Mouse (Mus musculus): Measurements from ENCODE around the gene Tsnax. TPM values are rescaled to one million over a fixed set of nuclear protein-coding genes. Genes with fewer than 3 reads are reported as not detected.

The Tsnax gene
- total RNA-seq (2021) = 10 to 100 TPM; 88.3 to 90.9 TPM
- long read RNA-seq, transcript Tsnax-202 (5 exons, 2,169 nt) = minor isoform, 5 of 159 reads
- long read RNA-seq, transcript Tsnax-201 (6 exons, 2,391 nt) = major isoform, 134 of 159 reads
- long read RNA-seq, partial matches to known transcripts = 15 of 159 reads
- long read RNA-seq, other reads (novel, unspliced or antisense) = 5 of 159 reads

DNA sequence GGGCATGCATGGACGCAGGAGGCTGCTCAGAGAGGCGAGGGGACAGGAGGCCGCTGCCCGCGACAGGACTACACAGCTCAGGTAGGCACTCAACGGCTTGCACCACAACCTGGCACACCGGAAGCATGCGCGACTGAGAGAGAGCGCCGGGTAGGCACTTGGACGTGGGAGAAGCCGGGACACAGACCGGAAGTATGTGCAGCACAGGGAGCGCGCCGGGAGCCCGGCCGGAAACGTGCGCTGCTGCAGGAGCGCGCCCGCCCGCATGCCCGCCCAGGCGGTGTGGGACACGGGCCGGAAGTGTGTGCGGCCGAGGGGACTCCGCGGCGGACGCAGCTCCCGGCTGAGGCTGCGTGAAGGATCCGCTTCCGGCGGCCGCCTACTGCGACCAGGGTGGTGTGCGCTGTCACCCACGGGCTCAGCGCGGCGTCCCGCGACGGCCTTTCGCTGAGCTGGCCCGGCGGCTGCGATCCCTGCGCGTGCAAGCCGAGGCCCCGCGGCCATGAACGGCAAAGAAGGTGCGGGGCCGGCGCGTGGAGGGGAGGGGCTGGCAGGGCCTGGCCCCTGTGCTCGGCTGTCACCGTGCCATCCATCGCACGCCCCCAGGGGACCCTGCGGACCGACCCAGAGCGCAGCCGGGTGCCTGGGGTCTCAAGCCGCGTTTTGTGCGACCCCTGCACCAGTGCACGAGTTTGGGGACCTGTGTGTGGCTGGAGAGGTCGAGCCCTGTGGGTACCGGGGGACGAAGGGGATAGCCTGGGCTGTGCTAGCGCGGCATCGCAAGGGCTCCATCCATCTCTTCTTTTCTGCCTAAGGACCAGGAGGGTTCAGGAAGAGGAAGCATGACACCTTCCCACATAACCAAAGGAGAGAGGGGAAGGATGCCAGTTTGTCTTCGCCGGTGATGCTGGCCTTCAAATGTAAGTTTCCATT is at the start of gene Tsnax:
Gene Tsnax (plus strand): TSS at position 303 of the 933 bp plus-strand sequence.
- DNase-seq (ENCODE audit: low spot score in 2 of 2) = peak; percentile 92 to 94

DNA sequence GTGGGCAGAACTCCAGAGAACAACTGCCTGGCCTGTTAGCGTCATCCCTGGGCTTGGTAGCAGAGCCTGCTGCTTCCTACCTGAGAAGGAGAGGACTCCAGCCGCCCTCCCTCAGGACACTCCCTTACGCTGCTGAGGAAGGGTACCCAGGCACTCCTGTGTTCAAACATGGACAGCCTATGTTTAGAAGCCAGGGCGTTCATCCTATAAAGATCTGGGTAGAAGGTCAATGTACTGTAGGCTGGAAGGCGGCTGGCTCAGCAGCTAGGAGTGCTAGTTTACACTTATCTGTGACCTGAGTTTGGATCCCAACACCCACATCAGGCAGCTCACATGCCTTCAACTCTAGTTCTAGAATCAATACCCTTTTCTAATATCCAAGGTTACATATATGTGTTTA is 49.6 kb upstream of the Tsnax start:
- no peak for DNase-seq (ENCODE audit: low spot score in 2 of 2)

DNA sequence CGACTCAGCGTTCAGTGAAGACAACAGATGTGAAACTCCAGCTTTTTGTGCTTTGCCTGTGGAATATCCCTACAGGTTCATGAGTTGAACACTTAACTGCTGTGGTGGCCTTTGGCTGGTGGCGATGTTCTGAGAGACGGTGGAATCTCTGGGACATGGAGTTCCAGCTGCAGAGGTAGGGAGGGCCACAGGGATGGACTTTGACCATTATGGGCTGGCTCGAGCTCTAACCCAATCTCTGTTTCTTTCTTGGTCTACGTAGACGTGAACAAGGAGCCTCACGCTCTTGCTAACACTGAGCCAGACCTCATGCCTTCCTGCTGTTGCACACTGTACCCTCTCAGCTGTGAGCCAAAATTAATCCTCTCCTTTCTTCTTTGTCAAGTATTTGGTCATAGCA is 47.8 kb upstream of the Tsnax start:
- DNase-seq (ENCODE audit: low spot score in 2 of 2) = no peak

DNA sequence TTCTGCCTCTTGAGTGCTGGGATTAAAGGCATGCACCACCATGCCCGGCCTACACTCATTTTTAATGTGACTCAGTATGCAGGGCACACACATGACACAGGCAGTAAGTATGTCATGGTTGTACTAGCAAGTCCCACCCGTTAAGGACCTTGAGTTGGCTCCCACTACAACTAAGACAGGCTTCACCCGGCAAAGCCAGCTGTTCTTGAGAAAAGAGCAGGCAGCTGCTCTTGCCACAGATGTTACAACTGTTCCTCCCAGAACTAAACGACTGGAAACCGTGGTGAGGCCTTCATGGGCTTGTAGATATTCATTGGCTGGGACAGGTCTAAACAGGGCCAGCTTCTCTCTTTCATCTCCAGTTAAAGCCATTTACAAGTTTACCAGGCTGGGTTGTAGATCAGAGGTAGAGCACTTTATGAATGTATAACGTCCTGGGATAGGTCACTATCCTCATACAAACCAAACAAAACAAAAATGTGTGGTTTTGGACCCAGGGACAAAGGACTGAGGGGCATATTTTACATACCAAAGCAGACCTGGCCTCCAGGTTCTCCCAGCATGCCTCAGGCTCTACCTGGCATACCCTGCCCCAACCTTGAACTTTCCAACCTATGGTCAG is 42.4 kb upstream of the Tsnax start:
- no peak for DNase-seq (ENCODE audit: low spot score in 2 of 2)

DNA sequence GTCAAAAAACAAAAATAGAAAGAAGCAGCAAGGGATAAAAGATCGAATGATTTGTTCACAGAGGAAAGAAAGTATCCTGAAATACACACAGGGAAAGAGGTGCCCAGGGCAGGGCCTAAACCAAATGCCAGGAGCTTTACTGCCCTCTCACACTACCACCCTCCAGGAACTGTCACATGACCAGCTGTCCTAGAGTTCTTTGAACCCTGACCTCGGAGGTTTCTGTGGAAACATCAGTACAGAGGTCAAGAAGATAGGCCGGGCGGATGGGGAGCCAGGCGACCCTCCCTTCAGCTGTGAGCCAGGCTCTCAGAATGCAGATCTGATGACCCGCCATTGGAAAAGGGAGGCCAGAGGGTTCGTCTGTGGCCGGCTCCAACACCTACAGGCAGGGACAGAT is 39.6 kb upstream of the Tsnax start:
- DNase-seq (ENCODE audit: low spot score in 2 of 2) = no peak

DNA sequence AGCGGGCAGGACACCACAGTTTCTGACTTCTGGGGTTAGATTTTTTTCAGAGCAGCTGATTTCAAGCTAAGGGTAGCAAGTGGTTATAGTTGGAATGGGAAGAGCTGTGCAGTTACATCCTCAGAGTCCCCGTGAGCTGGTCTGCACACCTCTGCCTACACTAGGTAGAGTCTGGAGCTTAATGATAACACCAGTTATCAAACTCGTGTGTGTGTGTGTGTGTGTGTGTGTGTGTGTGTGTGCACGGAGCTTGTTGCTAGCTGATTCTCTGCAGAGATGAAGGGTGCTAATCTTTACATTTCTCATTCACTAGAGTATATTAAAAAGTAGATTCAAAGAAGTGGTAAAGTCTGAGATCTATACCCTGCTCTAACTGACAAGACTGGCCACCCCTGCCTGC is 38.5 kb upstream of the Tsnax start:
- DNase-seq (ENCODE audit: low spot score in 2 of 2) = no peak

DNA sequence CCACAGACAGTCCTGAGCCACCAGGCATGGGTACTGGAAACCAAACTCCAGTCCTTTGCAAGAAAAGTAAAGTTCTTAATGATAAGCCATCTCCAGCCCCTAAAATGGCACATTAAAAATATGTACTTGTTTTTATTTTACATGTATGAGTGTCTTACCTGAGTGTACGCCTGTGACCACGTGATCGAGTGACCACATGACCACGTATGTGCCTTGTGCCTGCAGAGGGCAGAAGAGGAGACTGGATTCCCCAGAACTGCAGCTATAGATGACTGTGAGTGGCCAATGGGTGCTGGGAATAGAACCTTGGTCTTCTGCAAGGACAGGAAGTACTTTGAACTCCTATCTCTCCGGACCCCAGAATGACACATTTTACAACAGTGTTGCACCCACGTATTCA is 36.6 kb upstream of the Tsnax start:
- no peak for DNase-seq (ENCODE audit: low spot score in 2 of 2)

DNA sequence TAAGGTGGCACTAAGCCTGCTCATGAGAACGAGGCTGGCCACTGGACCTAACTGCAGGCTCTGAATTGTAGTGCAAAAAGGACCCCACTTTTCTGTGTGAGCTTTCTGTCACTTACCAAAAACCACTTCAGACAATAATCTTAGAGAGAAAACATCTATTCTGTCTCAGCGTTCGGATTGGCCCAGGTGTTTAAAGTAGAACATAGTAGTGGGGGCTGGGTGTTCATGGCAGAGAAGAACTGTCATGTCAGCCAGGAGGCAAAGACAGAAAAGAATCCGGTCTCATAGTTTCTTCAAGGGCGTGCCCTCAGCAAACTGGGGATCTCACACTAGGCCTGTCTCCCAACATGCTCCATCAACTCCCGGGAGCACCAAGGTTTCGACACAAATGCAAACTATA is 34.8 kb upstream of the Tsnax start:
- DNase-seq (ENCODE audit: low spot score in 2 of 2) = no peak

DNA sequence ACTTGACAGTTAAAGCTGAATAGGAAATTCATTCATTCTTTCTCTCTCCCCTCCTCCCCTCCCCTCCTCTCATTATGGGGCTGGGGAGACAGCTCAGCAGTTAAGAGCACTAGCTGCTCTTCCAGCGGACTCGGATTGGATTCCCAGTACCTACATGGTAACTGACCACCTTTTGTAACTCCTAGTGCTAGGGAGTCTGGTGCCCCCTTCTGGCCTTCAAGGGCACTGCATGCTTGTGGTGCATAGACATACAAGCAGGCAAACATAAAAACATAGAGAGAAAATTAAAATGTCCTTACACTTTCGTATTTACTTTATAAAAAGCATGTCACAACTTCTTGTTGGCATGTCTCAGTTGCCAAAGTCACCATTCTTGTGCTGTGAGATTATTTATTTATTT is 32.8 kb upstream of the Tsnax start:
- no peak for DNase-seq (ENCODE audit: low spot score in 2 of 2)

DNA sequence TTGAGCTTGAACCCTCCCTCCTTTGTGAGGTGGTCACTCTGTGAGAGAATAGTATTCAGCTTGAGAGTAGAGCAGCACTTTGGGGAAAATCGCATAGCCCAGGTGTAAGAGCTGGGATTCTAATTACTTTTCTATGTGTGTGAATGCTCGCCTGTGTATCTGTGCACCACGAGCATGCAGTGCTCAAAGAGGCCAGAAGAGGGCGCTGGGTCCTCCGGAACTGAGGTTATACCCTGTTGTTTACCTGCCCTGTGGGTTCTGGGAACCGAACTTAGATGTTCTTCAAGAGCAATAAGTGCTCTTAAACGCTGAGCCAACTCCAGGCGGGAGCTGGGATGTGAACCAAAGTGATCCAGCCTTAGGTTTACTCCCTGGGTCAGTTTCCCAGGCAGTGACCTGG is 32.0 kb upstream of the Tsnax start:
- no peak for DNase-seq (ENCODE audit: low spot score in 2 of 2)

DNA sequence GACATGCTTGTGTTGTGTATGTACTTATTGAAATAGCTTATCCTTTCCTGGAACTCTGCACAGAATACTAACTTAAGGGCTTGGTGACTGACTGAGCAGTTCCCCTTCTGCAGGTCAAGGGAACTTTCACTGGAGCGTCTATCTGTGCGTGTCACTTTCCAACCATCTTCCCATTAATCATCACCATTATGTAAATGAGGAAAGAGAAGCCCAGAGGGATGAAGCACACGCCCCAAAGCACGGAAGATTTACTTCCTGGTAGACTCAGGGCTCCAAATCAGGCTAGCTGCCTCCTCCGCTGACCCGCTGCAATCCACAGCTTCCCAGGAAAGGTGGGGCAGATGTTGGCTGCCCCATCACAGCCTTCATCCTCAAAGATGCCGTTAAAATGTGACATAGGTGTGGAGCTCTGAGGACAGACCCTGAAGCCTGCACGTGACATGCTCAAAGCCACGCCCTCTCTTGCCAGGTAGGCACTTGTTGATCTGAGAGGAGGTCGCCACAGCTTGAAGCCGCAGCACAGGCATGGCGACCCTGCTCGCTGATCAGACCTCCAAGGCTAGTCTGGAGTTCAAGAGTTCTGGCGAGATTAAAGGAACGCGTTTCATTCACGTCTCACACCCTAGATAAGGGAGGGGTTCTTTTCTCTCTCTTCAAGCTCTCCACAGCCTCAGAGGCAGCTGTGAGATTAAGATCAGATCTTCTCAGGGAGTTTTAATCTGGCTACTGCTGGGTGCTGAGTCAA is 21.7 kb upstream of the Tsnax start:
- DNase-seq (ENCODE audit: low spot score in 2 of 2) = no peak

DNA sequence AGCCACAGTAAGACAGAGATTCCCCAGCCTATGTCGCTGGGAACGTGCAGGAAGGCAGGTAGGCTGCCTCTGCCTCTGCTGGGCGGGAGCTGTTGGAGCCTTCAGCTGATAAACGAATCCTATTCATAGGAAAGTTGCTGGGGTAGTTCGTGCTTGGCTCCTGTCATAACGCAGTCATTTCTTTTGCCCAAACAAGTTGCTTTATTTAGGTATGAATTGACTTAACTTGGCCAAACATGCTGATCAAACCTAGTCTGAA is 21.2 kb upstream of the Tsnax start:
- no peak for DNase-seq (ENCODE audit: low spot score in 2 of 2)

DNA sequence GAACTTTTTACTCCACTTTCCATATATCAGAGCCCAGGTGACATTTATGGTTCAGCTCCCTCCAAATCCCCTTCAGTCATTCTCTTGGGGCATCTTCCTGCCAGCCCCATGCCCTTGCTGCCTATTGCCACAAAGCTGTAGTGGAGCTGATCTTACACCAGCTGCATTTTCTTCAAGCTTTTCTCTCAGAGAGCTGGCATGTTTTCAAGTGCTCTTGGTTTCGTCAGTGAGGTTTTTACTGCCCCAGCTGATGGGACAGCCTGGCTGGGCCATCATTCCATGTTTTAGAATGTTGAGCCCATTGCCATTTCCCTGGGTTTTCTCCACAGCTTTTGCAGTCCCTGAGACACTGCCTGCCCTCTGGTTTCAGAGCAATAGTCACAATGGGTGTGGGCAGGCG is 17.0 kb upstream of the Tsnax start:
- no peak for DNase-seq (ENCODE audit: low spot score in 2 of 2)

DNA sequence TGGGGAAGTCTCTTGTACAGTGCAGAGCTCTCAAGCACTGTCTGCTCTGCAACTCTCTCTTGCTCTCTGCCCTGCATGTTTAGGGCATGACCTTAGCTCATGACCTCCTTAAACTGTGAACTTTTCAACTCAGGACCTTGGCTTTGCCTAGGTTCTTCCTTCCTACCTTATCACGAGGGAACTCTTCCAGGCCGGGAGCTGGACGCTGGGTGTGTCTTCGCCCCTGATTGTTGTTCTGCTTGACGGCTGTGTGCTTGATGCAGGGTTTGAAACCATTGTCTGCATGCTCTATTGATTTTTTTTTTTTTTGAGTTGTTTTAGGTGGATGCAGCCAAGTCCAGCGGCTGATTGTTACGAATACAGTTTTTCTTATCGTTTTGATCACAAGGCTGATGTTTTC is 11.3 kb downstream of the Tsnax start:
- DNase-seq (ENCODE audit: low spot score in 2 of 2) = no peak

DNA sequence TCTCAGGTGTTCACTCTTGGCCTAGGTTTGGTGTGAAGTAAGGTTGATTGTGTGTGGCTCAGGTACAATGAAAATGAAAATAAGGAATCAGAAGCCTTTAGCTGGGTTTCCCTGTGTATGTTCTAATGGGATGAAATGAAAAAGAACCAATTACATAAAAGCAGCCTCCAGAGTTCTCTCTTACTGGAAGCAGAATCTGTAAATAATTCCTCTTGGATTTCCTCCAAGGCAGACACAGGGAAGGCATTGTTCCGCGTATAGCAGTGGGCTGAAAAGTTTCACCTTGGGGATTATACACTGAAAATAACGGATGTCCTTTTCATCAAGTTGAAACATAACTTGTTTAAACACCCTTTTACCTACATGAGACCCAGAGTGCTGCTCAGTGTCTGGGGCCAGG is 14.4 kb downstream of the Tsnax start:
- DNase-seq (ENCODE audit: low spot score in 2 of 2) = no peak

DNA sequence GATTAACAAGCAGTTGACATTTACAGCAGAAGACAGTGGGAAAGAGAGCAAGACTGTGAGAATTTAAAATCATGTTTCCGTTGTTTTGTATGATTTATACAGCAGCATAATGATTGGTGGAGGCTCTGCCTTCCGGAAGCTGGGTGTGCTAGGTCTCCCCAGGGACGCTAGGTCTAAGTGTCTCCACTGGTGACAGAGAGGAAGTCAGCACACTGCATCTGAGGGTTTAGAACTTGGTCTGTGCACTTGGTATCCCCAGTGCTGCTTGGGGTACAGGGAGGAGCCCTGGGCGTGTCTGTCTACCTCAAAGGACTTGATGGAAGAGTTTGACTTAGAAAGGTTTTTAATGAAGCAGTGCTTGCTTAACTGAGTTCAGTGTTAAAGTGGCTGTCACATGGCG is 16.0 kb downstream of the Tsnax start:
- no peak for DNase-seq (ENCODE audit: low spot score in 2 of 2)

DNA sequence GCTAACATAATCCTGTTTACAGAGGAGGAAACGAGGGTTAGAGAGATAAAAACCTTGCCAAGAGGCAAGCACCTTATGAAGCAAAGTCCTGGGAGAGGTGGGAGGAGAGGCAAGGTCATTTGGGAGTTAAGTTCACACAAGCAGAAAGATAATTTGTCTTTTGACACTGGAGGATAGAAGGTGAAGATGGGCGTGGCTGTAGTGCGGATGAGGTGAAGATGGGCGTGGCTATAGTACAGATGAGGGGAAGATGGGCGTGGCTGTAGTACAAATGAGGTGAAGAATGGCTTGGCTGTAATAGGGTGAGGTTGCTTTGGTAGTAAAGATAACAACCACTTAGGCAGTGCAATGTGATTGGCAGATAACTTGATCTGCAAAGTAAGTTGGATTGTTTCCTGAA is 18.5 kb downstream of the Tsnax start:
- DNase-seq (ENCODE audit: low spot score in 2 of 2) = no peak

DNA sequence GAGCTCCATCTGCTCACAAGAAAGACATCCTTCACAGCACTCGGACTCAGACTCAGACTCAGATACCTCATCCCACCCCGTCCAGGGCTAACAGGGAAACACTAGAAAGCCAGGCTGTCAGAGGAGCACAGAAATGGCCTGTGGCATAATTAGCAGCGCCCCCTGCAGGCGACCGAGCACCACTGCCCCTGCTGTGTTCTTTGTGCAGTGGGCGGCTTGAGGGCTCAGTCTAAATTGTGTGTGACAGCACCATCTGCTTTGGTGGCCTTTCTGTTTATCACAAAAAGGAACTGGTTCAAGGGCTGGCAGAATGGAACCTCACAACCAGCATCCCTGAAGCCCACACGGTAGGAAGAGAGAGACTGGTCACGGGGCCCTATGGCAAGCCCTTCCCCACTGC is 21.9 kb downstream of the Tsnax start:
- peak; percentile 79 to 83 for DNase-seq (ENCODE audit: low spot score in 2 of 2)

DNA sequence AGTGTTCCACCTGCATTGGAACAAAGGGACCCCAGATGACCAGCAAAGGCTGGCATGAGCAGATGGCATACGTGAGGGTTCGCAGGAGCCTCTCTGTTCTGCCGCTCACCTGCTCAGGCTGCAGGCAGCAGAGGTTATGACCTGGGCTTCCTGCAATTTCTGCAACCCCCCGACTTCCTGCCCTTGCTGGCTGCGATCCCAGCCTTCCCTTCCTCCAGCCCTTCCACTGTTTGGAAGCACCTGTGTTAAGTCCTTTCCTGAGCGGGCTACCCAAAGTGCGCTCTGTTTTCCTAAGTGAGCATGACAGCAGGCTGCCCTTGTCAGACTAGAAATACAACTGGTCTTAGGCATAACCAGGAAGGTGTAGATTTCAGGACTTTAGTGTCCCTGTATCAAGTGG is 24.3 kb downstream of the Tsnax start:
- no peak for DNase-seq (ENCODE audit: low spot score in 2 of 2)

DNA sequence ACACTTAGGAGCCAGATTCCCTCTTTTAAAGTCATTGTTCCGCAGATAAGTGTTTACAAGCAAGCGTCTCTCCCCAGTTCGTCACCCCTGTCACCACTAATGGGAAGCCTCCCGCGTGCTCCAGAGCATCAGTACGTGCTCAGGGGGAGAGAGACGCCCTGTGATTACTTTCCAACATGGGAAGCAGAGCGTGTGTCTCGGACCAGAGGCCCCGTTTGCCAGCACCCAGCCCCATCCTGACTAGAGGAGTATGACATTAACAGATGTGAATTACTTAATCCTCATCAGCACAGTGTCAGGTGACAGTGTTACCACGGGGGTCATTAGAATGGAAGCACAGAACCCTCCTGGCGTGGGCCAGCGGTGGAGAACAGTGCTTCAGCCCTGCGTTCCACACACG is 25.9 kb downstream of the Tsnax start:
- no peak for DNase-seq (ENCODE audit: low spot score in 2 of 2)

DNA sequence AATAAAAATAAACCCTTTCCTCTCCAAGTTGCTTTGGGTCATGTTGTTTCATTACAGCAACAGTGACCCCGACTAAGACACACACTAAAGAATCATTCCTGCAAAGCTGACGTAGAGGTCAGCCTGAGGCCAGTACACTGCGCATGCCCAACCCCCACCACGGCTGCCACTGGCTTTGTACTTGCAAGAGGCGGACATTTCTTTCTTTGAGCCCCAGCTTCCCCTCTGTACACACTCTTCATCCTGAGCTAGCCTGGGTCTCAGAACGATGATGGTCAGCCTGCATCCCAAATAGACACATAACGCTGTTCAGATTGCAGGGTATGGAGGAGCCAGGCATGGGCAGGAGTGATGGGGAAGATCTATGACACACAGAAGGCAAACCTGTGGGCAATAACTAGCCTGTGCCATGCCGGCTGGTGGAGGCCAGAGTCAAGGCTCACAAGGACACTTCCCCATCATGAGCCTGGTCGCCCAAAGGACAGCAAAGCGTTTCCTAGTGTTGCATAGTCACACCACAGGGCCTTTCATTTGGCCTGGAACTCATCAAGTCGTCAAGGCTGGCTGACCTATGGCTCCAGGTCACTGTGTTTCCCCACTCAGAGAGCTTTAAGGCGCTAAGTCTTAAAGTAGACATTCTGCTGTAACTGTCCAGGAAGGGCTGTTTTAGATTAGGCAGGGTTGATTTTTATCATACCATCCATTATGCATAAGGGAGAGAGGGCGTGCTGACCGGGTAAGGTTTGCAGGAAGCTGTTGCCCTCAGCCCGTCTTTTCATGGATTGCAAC is 28.0 kb downstream of the Tsnax start:
- no peak for DNase-seq (ENCODE audit: low spot score in 2 of 2)

Measured in layer of hippocampus, postnatal 10 days (tissue).